Mouse (Mus musculus) erythroblast, embryonic 14.5 days (primary cell): ENCODE results near the gene Fam227b. TPM values are rescaled to one million over a fixed set of nuclear protein-coding genes. Genes with fewer than 3 reads are reported as not detected.
A peak's percentile ranks its signal among the peaks of the same experiment; 100 is the strongest.

Experiments used
- H3K27me3 ChIP-seq: 2 replicates; pipeline ENCODE4 v1.6.1; 2012; ENCODE audit warnings: inconsistent platforms; ENCODE audit not compliant: control insufficient read depth
- H3K36me3 ChIP-seq: 2 replicates; pipeline ENCODE4 v1.6.1; 2012; ENCODE audit warnings: mild to moderate bottlenecking, inconsistent platforms; ENCODE audit not compliant: control insufficient read depth
- H3K4me1 ChIP-seq: 2 replicates; pipeline ENCODE4 v1.6.1; 2012; ENCODE audit warnings: inconsistent platforms; ENCODE audit not compliant: control insufficient read depth
- H3K4me3 ChIP-seq: replicated peaks from 2 replicates; pipeline ENCODE3; 2012; ENCODE audit warnings: moderate library complexity, mild to moderate bottlenecking, inconsistent platforms
- H3K9me3 ChIP-seq: 2 replicates; pipeline ENCODE4 v1.6.1; 2012; ENCODE audit warnings: low read length, inconsistent platforms, mixed read lengths; ENCODE audit not compliant: control insufficient read depth
- GATA1 ChIP-seq: IDR thresholded peaks from 2 replicates; pipeline ENCODE4 v1.6.1; 2012; ENCODE audit warnings: low read length, inconsistent platforms, mixed read lengths
- TAL1 ChIP-seq: IDR thresholded peaks from 3 replicates; pipeline ENCODE4 v1.6.1; 2012; ENCODE audit warnings: low read length, inconsistent platforms, mixed read lengths
- polyA plus RNA-seq: library from polyadenylated mRNA; stranded (reverse); fragments of >175 nt; gene quantifications from 2 replicates; pipeline ENCODE4 v1.2.3, GENCODE M21; 2012

Fam227b gene
- polyA plus RNA-seq, 1 experiment = not detected

DNA sequence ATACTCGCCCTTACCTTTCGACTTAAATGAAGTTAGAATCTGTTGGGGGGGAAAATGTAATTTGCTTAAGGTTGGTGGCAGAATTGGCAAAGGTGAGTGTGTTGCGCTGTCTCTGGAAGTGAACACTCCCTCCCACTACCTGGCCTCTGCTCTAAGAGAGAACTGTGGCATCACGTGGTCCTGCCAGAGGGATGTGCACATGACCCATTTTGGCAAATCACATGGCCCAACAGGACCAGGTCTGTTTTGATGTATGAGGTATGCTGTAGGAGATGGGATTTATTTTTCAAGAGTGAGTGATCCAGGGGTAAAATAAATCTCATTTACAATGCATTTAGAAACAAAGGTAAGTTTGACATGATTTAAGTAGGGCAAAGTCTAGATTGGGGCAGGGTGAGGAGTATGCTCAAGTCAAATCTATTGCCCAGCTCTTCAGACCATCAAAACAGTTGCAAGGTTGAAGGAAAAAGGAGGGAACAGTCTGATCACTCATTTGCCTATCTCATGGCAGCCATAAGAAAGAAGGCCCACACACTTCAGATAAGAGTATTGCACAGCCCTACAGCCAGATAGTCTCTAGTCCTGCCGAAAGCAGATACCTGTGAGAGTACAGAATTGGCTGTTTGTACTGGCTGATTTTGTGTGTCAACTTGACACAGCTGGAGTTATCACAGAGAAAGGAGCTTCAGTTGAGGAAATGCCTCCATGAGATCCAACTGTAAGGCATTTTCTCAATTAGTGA, 13.6 kb upstream of the Fam227b start:
- Histone ChIP-seq H3K27me3 (no peaks in the 10 kb centered on the region), H3K4me3 (peak overlapping the region; percentile 16), H3K9me3 (peaks cover 7% of the 10 kb centered on the region), H3K36me3 (peaks cover 78% of the 10 kb centered on the region), H3K4me1 (peaks cover 45% of the 10 kb centered on the region)
- TF ChIP-seq GATA1 (peak; percentile 91), TAL1 (peak; percentile 80)

GRCm38 (mm10) chr2:126147723-126148122, 4.1 kb downstream of the Fam227b start:
- TF ChIP-seq TAL1 = no peak
- TF ChIP-seq GATA1 = no peak
- Histone ChIP-seq H3K4me1 (peaks cover 8% of the 10 kb centered on the region), H3K27me3 (peaks cover 4% of the 10 kb centered on the region), H3K4me3 (no peak overlapping the region), H3K36me3 (no peaks in the 10 kb centered on the region), H3K9me3 (no peaks in the 10 kb centered on the region)

DNA sequence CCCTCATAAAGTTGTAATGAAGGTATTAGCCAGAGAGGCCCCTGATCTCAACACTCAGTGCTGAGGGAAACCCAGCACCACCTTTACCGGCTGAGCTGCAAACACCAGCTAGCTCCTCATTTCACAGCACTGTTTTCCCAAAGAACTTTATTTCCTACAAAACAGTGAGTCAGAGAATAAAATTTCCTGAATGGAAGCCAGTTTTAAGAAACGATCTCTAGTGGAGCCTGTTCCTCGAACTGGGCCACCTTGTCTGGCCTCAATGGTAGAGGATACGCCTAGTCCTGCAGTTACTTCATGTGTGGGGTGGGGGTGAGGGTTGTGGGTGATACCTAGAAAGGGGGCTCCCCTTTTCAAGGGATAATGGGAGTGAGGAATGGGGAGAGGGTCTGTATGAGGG, 57.2 kb downstream of the Fam227b start:
- TF ChIP-seq GATA1 (no peak), TAL1 (no peak)
- no peaks in the 10 kb centered on the region for H3K36me3 ChIP-seq
- H3K9me3 ChIP-seq = no peaks in the 10 kb centered on the region
- no peak overlapping the region for H3K4me3 ChIP-seq
- H3K4me1 ChIP-seq = no peaks in the 10 kb centered on the region
- H3K27me3 ChIP-seq = no peaks in the 10 kb centered on the region

DNA sequence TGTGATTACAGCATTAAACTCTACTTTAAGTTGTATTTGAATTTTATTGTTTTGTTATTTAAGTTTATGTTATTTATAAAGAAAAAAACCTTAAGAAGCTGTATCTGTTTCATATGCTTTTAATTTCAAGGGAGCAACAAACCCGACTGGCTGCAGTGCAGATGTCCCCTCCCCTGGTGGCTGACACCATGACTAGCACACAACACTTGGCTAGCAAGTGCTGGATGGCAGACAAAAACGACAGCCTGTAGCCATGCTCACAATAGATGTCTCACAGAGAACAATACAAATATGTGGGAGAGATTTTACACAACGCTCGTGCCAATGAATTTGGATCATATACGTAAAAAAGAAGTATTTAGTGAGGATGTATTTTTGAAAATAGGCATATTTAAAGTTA, 61.4 kb downstream of the Fam227b start:
- Histone ChIP-seq H3K36me3 (no peaks in the 10 kb centered on the region), H3K27me3 (no peaks in the 10 kb centered on the region), H3K9me3 (no peaks in the 10 kb centered on the region), H3K4me3 (no peak overlapping the region), H3K4me1 (no peaks in the 10 kb centered on the region)
- TF ChIP-seq TAL1 (no peak), GATA1 (no peak)

DNA sequence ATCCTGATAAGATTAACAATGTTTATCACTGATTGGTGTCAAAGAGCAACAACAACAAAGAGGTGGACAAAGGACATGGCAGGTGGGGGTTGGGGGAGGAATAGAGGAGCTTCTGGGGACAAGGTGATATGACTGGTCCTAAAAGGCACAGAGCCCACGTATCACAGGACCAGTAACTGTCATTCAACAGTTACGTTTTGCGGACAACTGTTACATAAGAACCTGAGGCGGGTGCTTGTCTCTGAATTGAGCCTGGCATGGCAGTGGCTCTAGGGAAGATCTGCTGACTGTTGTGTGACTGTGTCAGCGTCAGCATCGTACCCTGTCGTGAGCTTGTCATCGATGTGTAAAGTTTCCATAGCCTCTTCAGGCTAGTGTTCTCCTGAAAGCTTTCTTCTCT, 65.6 kb downstream of the Fam227b start:
- Histone ChIP-seq H3K4me3 (no peak overlapping the region), H3K27me3 (no peaks in the 10 kb centered on the region), H3K4me1 (no peaks in the 10 kb centered on the region), H3K9me3 (no peaks in the 10 kb centered on the region), H3K36me3 (no peaks in the 10 kb centered on the region)
- TF ChIP-seq TAL1 (no peak), GATA1 (no peak)

GRCm38 (mm10) chr2:126084326-126084725, 67.5 kb downstream of the Fam227b start:
- Histone ChIP-seq H3K27me3 (no peaks in the 10 kb centered on the region), H3K36me3 (no peaks in the 10 kb centered on the region), H3K4me3 (no peak overlapping the region), H3K4me1 (no peaks in the 10 kb centered on the region), H3K9me3 (no peaks in the 10 kb centered on the region)
- TF ChIP-seq GATA1 (no peak), TAL1 (no peak)

GRCm38 (mm10) chr2:126079086-126079485, 72.7 kb downstream of the Fam227b start:
- Histone ChIP-seq H3K4me1 (no peaks in the 10 kb centered on the region), H3K4me3 (no peak overlapping the region), H3K36me3 (no peaks in the 10 kb centered on the region), H3K9me3 (no peaks in the 10 kb centered on the region), H3K27me3 (no peaks in the 10 kb centered on the region)
- TF ChIP-seq TAL1 (no peak), GATA1 (no peak)

DNA sequence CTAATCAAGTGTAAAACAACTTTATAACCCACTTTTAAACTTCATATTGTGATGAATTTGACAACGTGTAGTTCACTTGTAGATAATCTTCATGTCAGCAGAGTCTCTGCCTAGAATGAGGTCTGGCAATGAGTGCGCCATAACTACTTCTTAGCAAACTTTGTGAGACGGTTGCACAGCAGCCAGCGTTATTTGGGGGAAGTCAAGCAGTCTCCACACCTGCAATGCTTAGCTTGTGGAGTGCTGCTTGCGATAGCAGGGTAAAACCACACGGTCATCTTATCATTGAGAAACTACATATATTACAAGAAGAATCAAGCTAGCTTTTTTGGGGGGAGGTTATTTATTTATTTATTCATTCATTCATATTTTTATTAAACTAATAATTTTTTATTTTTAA, 75.3 kb downstream of the Fam227b start:
- Histone ChIP-seq H3K4me1 (no peaks in the 10 kb centered on the region), H3K9me3 (no peaks in the 10 kb centered on the region), H3K27me3 (no peaks in the 10 kb centered on the region), H3K36me3 (no peaks in the 10 kb centered on the region), H3K4me3 (no peak overlapping the region)
- TF ChIP-seq GATA1 (no peak), TAL1 (no peak)

GRCm38 (mm10) chr2:126073744-126074143, 78.1 kb downstream of the Fam227b start:
- no peaks in the 10 kb centered on the region for H3K36me3 ChIP-seq
- no peaks in the 10 kb centered on the region for H3K9me3 ChIP-seq
- H3K4me1 ChIP-seq = no peaks in the 10 kb centered on the region
- no peaks in the 10 kb centered on the region for H3K27me3 ChIP-seq
- TF ChIP-seq TAL1 (no peak), GATA1 (no peak)
- no peak overlapping the region for H3K4me3 ChIP-seq

- no peaks in the 10 kb centered on the region for H3K36me3 ChIP-seq
- TF ChIP-seq GATA1 = no peak
- no peak for TF ChIP-seq TAL1
- no peaks in the 10 kb centered on the region for H3K4me1 ChIP-seq
These were observed 82.1 kb downstream of the Fam227b start for GRCm38 (mm10) chr2:126069740-126070139.

More at GRCm38 (mm10) chr2:126069740-126070139, 82.1 kb downstream of the Fam227b start:
- H3K4me3 ChIP-seq = no peak overlapping the region
- no peaks in the 10 kb centered on the region for H3K27me3 ChIP-seq
- H3K9me3 ChIP-seq = no peaks in the 10 kb centered on the region
